Mouse (Mus musculus) brain, embryonic 14.5 days (tissue): ENCODE data around the gene Nptx2.

Experiments
- CTCF ChIP-seq: fragments of 200-500 bp; IDR thresholded peaks from 2 replicates; pipeline ENCODE4 v1.5.1; 2012; ENCODE audit warnings: inconsistent platforms, mild to moderate bottlenecking, moderate library complexity, borderline replicate concordance; ENCODE audit not compliant: insufficient read depth, insufficient read length; ENCODE audit errors: extremely low read depth
- POLR2A ChIP-seq: fragments of 200-500 bp; IDR thresholded peaks from 2 replicates; pipeline ENCODE4 v1.6.1; 2012; ENCODE audit warnings: mild to moderate bottlenecking, inconsistent platforms, borderline replicate concordance; ENCODE audit not compliant: poor library complexity, insufficient read depth, insufficient read length, severe bottlenecking; ENCODE audit errors: extremely low read depth

DNA sequence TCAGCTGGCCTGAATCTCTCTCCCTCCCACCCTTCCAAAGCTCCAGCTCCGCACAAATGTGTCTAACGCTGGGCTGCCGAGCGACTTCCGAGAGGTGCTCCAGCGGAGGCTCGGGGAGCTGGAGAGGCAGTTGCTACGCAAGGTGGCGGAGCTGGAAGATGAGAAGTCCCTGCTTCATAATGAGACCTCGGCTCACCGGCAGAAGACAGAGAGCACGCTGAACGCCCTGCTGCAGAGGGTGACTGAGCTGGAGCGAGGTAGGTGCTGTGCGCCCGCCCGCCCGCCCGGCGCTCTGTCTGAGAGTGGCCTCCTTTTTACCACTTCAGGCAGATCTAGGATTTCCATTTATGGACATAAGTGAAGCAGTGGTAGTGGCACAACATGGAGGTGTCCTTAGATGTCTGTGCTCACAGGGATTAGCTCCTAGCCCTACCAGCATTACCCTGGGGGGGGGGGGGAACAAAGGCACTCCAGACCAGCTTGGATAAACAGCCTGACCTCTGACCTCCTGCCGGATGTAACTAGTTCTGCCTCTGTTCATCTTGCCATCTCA, 2.5 kb downstream of the Nptx2 start:
- TF ChIP-seq CTCF (no peak), POLR2A (no peak)
